Mouse (Mus musculus) spleen, adult 2 months (tissue): Measurements from ENCODE around the gene Smok3a.

Source experiments
- CTCF ChIP-seq: fragments of 200-500 bp; IDR thresholded peaks from 2 replicates; pipeline ENCODE4 v1.5.1; 2011; ENCODE audit warnings: mild to moderate bottlenecking, inconsistent platforms; ENCODE audit not compliant: insufficient read depth, insufficient read length, insufficient replicate concordance; ENCODE audit errors: extremely low read depth
- POLR2A ChIP-seq: fragments of 200-500 bp; IDR thresholded peaks from 2 replicates; pipeline ENCODE4 v1.6.1; 2011; ENCODE audit warnings: low read depth, low read length, inconsistent platforms

DNA sequence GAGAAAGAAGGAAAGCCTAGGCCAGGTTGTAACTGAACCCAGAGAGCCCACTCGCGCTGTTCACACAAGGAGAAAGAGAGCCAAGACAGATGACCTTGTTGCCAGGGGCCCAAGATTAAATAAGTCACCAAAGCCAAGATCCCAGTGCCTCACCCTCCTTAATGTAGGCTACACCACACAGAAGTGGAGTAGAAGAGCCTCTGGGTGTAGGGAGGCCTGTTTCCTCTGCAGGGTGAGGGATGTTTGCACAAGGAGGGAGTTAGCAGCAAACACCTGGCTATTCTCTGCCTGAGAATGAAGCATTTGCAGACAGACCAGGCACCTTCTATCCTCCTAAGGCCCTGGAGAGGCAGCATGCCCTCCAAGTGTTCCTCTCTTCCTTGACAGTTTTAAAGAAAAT, 4.5 kb upstream of the Smok3a start:
- TF ChIP-seq CTCF (no peak), POLR2A (no peak)
